Mouse (Mus musculus): ENCODE measurements around the gene Ndufc2. TPM values are rescaled to one million over a fixed set of nuclear protein-coding genes. Genes with fewer than 3 reads are reported as not detected.

The Ndufc2 gene
- polyA plus RNA-seq (2021; fragmentation: Nextera tagmentation), result 577 and 625 TPM in 2 replicates
- long read RNA-seq, experiment 1, transcript Ndufc2-201 (3 exons, 683 nt), result major isoform, 306 of 353 reads
- long read RNA-seq, experiment 1, transcript Ndufc2-202 (2 exons, 470 nt), result minor isoform, 33 of 353 reads
- long read RNA-seq, experiment 1, partial matches to known transcripts, result 1 of 353 reads
- long read RNA-seq, experiment 1, other reads (novel, unspliced or antisense), result 13 of 353 reads
- long read RNA-seq, experiment 2, transcript Ndufc2-201 (3 exons, 683 nt), result major isoform, 26 of 28 reads
- long read RNA-seq, experiment 2, partial matches to known transcripts, result 0 of 28 reads
- long read RNA-seq, experiment 2, other reads (novel, unspliced or antisense), result 0 of 28 reads

GRCm38 (mm10) chr7:97399960-97400715 lies at the start of gene Ndufc2:
Gene Ndufc2 (plus strand): TSS chr7:97400003.

GRCm38 (mm10) chr7:97416906-97417777 lies 17.3 kb downstream of the Ndufc2 start, which contains the start of gene Thrsp:
Gene Thrsp (minus strand): TSS chr7:97417730.

DNA sequence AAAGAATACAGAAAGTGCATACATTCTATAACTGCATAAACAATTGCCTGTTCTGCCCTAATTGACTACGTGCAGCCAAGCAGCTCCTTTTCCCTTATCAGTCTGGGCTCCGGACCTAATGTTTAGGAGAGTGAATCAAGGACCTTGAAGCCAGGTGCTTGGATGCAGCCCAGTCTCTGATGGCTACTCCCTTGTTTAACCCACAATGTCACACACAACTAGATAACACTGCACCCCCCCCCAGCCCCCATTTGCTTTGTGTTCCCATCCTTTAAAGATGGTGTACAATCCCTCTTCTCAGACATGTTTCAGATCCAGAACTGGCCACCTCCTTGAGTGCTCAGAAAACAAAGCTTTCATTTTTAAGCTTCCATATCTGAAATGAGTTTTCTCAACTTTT lies 51.2 kb downstream of the Ndufc2 start, which contains the start of gene Kctd14:
Gene Kctd14, plus strand, starts transcription at position 301 of the 400 bp plus-strand sequence.

Other genes starting within 250 kb of the Ndufc2 start
- 1.8 and 3.0 TPM in 2 replicates for gene Usp35, start 68.0 kb upstream of the Ndufc2 start, polyA plus RNA-seq (2021; fragmentation: Nextera tagmentation)
- 4.0 and 5.2 TPM in 2 replicates for gene Kctd21, start 67.7 kb upstream of the Ndufc2 start, polyA plus RNA-seq (2021; fragmentation: Nextera tagmentation)
- 8.7 and 9.5 TPM in 2 replicates for gene Alg8, start 28.4 kb upstream of the Ndufc2 start, polyA plus RNA-seq (2021; fragmentation: Nextera tagmentation)
- 166 and 221 TPM in 2 replicates for gene Thrsp, start 17.7 kb downstream of the Ndufc2 start, polyA plus RNA-seq (2021; fragmentation: Nextera tagmentation)
- 5.1 and 6.5 TPM in 2 replicates for gene Kctd14, start 51.3 kb downstream of the Ndufc2 start, polyA plus RNA-seq (2021; fragmentation: Nextera tagmentation)
- gene Ints4, start 81.0 kb downstream of the Ndufc2 start, polyA plus RNA-seq (2021; fragmentation: Nextera tagmentation), result 20.9 and 23.3 TPM in 2 replicates
- gene Aamdc, start 179.5 kb downstream of the Ndufc2 start, polyA plus RNA-seq (2021; fragmentation: Nextera tagmentation), result 133 and 153 TPM in 2 replicates
- gene Rsf1, start 179.9 kb downstream of the Ndufc2 start, polyA plus RNA-seq (2021; fragmentation: Nextera tagmentation), result 9.1 and 13.2 TPM in 2 replicates

Measured in layer of hippocampus, adult 6 months (tissue).